Mouse (Mus musculus) adrenal gland (tissue): ENCODE measurements around the gene Chst12.

Experiments used
- intact Hi-C: fragments of 180-260 bp; cut with DNase I; formaldehyde crosslinking; loops from one replicate; pipeline ENCODE4 v1.15.1; 2025

Chst12 gene

GRCm38 (mm10) chr5:140517159-140517920 lies 12.0 kb downstream of the Chst12 start:
- intact Hi-C loops = no loop called here

DNA sequence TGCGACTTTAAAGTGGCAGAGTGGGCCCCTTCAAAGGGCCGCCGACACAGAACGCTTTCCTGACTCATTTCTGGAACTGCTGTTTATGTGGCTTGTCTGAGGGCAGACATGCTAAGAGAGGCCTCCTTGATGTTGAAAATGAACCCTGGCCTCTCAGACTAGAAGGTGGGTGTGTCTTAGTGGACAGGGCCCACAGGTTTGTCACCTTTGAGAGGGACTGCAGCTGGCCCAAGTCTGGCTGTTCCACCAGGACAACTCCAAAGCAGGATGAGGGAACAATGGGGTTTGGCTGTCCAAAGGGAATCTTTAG lies 12.5 kb downstream of the Chst12 start:
- intact Hi-C loops = no loop called here

DNA sequence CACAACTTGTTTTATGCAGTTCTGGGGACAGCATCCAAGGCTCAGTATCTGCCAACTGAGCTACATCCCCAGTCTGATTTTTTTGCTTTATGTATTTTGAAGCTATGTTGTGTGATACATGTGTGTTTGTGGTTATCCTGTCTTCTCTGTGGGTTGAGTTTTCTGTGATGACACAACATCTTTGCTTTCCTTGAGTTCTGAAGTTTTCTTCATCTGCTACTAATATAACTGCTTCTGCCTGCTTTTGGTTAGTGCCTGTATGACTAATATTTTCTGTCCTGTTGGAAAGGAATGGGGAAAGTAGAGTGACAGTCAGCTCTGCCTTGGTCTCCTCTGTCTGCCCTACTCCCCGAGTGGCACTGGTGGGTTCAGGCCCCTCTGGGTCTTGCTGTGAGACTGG lies 15.8 kb downstream of the Chst12 start:
- intact Hi-C loops = loop anchor here (10.0 kb wide), 1 partner anchor 96 kb away; no protein-coding TSS in a partner anchor

DNA sequence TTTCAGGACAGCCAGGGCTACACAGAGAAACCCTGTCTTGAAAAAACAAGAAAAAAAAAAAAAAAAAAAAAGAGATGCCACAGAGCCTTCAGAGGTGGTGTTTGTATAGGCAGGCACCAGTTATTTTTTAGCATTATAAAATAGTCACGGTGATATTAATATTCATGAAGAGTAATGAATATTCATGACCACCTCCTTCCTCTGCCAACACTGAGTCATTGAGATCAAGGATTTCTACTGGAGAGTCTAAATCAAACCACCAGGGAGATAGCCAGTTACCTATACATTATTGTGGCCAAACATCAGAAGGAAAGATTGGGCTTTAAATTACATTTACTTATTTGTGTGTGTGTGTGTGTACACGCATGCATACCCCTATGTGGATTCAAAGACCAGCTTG lies 21.4 kb downstream of the Chst12 start:
- intact Hi-C loops = loop anchor here (10.0 kb wide), 1 partner anchor 102 kb away; no protein-coding TSS in a partner anchor

DNA sequence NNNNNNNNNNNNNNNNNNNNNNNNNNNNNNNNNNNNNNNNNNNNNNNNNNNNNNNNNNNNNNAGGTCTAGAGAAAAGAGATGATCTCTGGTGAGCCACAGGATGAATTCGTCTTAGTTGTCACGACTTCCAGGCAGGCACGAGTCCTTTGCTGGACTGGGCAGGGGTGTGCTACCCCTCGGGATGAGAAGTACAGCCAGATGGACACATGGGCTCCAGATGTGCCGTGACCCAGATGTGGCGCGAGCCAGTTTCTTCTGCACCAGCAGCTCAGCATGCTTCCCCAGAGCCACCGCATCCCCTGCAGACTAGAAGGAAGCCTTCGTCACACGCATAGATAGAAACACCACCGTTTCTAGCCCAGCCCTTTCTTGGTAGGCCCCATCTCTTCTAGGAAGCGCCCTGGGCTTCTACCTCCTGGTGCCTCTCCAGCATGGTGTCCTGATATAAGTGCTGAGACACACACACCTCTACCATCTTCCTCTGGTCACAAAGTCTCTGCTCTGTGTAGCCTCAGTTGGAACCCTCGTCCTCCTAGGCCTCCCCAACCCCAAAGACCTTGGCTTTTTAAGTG lies 32.8 kb downstream of the Chst12 start:
- intact Hi-C loops = loop anchor here (5.0 kb wide), 1 partner anchor 206 kb away; the partner anchor contains the start of gene Mrm2

- intact Hi-C loops = loop anchor here (2.0 to 5.0 kb wide), 2 partner anchors 77 to 213 kb away; no protein-coding TSS in a partner anchor
These were observed 34.8 kb downstream of the Chst12 start for GRCm38 (mm10) chr5:140540106-140540505.

DNA sequence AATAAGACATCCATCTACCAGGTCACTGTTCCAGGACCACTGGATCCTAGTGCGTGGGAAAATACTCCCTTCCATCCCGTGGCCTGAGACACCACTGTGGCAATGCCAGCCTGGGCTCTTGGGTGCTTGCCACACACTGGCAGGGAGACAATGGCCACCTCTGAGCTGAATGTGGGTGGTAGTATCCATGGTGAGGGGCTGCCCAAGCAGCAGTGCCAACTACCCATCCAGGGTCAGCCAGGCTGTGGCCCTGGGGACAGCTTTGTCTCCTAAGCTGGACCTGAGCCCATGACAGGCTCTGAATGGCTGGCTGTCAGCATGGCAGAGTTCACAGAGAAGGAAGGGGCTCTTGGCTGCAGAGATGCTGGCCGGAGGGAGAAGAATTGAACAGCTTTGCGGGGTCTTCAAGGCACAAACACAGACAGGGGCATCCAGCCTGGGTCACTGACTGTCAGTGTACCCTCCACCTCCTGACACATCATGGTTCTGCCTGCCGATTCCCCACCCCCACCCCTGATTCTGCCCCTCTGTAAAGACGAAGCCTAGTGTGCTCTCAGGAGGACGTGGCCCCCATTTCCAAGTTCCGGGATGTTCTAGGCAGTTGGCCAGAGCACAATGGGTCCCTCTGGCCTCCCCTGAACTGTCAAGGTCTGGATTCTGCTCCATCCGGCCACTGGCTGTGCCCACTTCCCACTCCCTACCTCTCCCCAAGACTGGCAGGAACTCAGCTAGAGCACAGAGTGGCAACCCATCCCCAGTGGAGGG lies 37.6 kb downstream of the Chst12 start:
- intact Hi-C loops = loop anchor here (5.0 kb wide), 1 partner anchor 74 kb away; no protein-coding TSS in a partner anchor

- intact Hi-C loops = no loop called here
These were observed 40.3 kb downstream of the Chst12 start for GRCm38 (mm10) chr5:140545651-140546050.

GRCm38 (mm10) chr5:140546332-140546731 lies 41.0 kb downstream of the Chst12 start:
- intact Hi-C loops = no loop called here

GRCm38 (mm10) chr5:140549306-140550047 lies 44.1 kb downstream of the Chst12 start:
- intact Hi-C loops = no loop called here

GRCm38 (mm10) chr5:140553719-140554118 lies 48.4 kb downstream of the Chst12 start:
- intact Hi-C loops = no loop called here

GRCm38 (mm10) chr5:140556859-140557258 lies 51.5 kb downstream of the Chst12 start:
- intact Hi-C loops = no loop called here

DNA sequence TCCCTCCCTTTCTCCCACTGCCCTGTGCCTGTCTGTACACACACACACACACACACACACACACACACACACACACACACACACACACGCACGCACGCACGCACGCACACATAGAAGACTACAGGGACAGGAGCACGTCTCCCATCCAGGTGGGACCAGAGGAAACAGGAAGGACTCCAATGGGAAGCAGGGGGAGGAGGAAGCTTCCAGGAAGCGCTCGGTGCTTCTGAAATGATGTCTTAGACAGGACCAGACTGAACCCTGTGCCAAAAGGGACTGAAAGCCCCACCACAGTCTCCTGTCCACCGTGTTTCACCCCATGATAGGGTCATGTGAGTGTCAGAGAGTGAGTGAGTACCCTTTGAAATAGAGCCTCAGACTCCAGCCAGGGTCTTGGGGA lies 57.3 kb downstream of the Chst12 start:
- intact Hi-C loops = no loop called here

DNA sequence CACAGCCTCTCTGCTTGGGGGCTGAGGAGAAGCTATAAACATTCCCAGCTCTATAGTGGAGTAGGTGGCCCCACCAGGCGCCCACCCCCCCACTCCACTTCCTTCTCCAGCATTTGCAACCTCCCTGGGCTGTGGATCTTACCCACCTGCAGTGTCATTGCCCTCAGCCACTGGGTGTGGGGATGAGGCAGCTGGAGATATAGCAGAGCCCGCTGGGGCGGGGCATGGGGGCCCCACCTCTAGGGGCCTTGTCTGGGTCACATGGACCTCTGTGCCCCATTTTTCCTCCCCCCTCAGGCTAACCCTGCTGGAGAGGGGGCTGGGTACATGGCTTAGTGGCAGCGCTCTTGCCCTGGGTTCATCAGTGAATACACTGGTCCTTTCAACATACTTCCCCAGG lies 59.5 kb downstream of the Chst12 start, which contains the start of gene Grifin:
Gene Grifin (minus strand): TSS at position 176 of the 400 bp plus-strand sequence.
- intact Hi-C loops = loop anchor here (5.0 kb wide), 1 partner anchor 102 kb away; no protein-coding TSS in a partner anchor

- intact Hi-C loops = loop anchor here (5.0 kb wide), 1 partner anchor 102 kb away; no protein-coding TSS in a partner anchor
These were observed 60.1 kb downstream of the Chst12 start for GRCm38 (mm10) chr5:140565451-140565850.

DNA sequence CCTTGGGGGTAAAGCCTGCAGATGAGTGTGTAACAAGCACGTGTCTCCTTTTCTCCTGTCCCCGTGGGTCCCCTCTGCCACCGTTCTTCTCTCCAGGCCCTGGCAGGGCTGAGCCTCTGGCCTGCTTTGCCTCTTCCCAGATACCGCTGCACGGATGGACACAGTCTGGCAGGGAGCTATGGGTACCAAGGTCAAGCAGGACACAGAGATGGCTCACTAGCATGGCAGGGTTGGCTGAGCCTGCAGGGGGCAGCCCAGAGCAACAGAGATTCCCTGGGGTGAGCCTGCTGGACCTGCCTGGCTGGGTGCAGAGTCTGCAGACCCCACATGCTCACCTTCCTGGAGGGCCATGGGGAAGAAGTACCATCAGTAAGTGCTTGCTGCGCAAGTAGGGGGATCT lies 60.5 kb downstream of the Chst12 start:
- intact Hi-C loops = loop anchor here (5.0 kb wide), 1 partner anchor 101 kb away; no protein-coding TSS in a partner anchor

DNA sequence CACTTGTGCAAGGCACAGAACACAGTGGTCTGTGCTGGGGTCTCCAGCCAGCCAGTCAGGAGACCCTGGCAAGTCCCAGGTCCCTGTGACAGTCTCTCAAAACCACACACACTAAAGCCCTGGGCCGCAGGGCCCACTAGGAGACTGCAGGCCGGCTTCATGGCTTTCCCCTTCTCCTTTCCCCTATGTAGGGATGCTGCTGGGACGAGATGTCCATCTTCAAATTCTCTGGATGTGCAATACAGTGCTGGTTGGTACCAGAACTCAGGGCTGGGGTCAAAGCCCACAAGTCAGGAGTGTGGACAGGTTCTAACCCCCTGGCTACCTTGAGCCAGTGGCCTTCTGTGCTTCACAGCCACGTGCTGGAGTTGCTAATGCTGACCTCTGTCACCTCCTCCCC lies 60.9 kb downstream of the Chst12 start:
- intact Hi-C loops = loop anchor here (5.0 kb wide), 1 partner anchor 101 kb away; no protein-coding TSS in a partner anchor

GRCm38 (mm10) chr5:140567321-140567720 lies 62.0 kb downstream of the Chst12 start:
- intact Hi-C loops = loop anchor here (5.0 kb wide), 1 partner anchor 100 kb away; no protein-coding TSS in a partner anchor

DNA sequence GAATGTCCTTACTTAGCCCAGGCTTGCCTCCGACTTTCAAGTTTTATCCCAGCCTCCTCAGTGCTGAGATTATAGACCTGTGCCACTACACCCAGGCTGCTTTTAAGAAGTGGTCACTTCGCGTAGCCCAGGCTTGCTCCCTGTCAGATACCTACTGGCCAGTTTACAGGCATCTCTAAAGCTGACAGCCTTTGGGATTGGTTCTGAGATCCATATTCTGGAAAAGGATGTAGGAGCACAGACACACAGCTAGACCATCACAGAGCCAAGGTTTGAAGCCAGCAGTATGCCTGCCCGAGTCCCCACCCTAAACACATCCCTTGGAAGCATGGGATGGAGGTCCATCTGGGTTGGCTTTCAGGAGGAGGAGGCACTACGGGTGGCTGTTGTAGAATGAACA lies 62.4 kb downstream of the Chst12 start:
- intact Hi-C loops = loop anchor here (2.0 to 5.0 kb wide), 2 partner anchors 51 to 100 kb away; no protein-coding TSS in a partner anchor

DNA sequence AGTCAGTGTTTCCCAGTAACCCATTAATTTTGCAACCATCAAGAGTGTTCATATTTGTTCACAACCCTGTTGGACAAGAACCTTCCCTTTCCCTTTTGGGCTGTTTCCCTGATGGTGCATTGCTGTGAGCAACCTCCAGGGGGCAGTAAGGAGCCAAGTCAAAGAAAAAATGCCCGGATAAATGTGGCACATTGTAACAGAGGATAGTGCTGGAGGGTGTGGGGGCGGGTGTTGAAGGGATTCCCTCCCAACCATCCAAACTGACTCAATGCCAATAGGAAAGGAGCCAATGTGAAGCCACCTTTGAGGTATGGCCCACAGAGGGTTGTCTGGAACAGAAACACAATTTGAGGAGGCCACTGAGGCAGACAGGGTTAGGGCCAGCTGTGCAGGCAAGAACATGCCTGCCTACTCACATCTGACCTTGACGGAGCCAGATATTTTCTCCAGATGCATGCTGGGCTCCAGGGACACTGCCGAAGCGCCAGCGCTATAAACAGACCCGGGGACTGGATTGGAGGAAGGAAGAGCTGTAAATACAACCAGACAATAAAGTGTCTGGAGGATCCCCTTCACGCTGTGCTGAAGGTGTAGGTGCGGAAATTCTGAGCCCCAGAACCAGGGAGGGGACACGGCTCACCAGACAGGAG lies 63.1 kb downstream of the Chst12 start:
- intact Hi-C loops = loop anchor here (2.0 to 5.0 kb wide), 2 partner anchors 50 to 99 kb away; no protein-coding TSS in a partner anchor
